Mouse (Mus musculus) megakaryocyte, embryonic 14.5 days (primary cell): ENCODE results near the gene Muc2. TPM values are rescaled to one million over a fixed set of nuclear protein-coding genes. Genes with fewer than 3 reads are reported as not detected.
"Not testable (repeated sequence)": the region's sequence is repeated elsewhere in the genome, so short reads cannot be mapped to it uniquely, and the experiment has no call there.

Experiments used
- H3K27me3 ChIP-seq: replicated peaks from 2 replicates; pipeline ENCODE3; 2012; ENCODE audit warnings: inconsistent platforms
- H3K36me3 ChIP-seq: replicated peaks from 2 replicates; pipeline ENCODE3; 2012; ENCODE audit warnings: low read length, inconsistent platforms, mixed read lengths
- H3K4me1 ChIP-seq: 2 replicates; pipeline ENCODE4 v1.6.1; 2012; ENCODE audit warnings: inconsistent platforms
- H3K4me3 ChIP-seq: replicated peaks from 2 replicates; pipeline ENCODE3; 2012; ENCODE audit warnings: moderate library complexity, mild to moderate bottlenecking, inconsistent platforms
- H3K9me3 ChIP-seq: 2 replicates; pipeline ENCODE4 v1.6.1; 2012; ENCODE audit warnings: inconsistent platforms
- FLI1 ChIP-seq: IDR thresholded peaks from 2 replicates; pipeline ENCODE4 v1.6.1; 2012; ENCODE audit warnings: low read length, inconsistent platforms, mixed read lengths
- GATA1 ChIP-seq: IDR thresholded peaks from 3 replicates; pipeline ENCODE4 v1.6.1; 2012; ENCODE audit warnings: mixed read lengths, low read length, inconsistent platforms, borderline replicate concordance
- polyA plus RNA-seq: library from polyadenylated mRNA; stranded (reverse); fragments of >175 nt; gene quantifications from 2 replicates; pipeline ENCODE4 v1.2.3, GENCODE M21; 2012; ENCODE audit warnings: low replicate concordance; ENCODE audit not compliant: insufficient read depth

The Muc2 gene
- polyA plus RNA-seq, result 0.10 and 1.1 TPM in 2 replicates

GRCm38 (mm10) chr7:141690040-141690439, at the start of gene Muc2:
Gene Muc2, plus strand, starts transcription at chr7:141690340.
- Histone ChIP-seq H3K36me3 (no peaks in the 10 kb centered on the region), H3K4me3 (no peak within 1 kb of the TSS), H3K9me3 (peaks cover 7% of the 10 kb centered on the region), H3K27me3 (peaks cover 93% of the 10 kb centered on the region), H3K4me1 (peaks cover 5% of the 10 kb centered on the region; the same call in 1 of the 2 replicates)
- TF ChIP-seq FLI1 (no peak), GATA1 (no peak)

GRCm38 (mm10) chr7:141642375-141642774, 47.8 kb upstream of the Muc2 start:
- Histone ChIP-seq H3K27me3 (peaks cover 42% of the 10 kb centered on the region), H3K36me3 (peaks cover 43% of the 10 kb centered on the region), H3K9me3 (no peaks in the 10 kb centered on the region), H3K4me3 (no peak overlapping the region), H3K4me1 (peaks cover 41% of the 10 kb centered on the region)
- TF ChIP-seq FLI1 (no peak), GATA1 (no peak)

DNA sequence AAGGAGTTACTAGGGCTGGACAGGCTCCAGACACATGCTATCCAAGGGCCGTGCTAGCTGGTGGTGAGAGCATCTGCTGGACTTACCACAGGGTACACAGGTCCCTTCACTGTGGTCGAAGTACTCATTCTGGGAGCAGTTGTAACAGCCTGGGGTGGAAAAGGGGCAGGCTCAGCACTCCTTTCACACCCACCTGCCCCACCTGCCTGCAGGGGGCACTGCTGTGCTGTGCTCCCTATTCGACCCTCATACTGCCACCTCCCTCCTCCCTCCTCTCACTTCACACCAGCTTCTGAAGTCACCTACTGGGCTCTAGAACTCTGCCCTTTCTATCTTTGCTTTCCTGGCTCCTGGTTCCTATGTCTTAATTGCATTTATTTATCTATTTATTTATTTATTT, 47.0 kb upstream of the Muc2 start:
- peaks cover 49% of the 10 kb centered on the region for H3K27me3 ChIP-seq
- H3K36me3 ChIP-seq, result peaks cover 43% of the 10 kb centered on the region
- TF ChIP-seq FLI1 (no peak), GATA1 (no peak)
- H3K9me3 ChIP-seq, result no peaks in the 10 kb centered on the region
- H3K4me1 ChIP-seq, result peaks cover 45% of the 10 kb centered on the region
- H3K4me3 ChIP-seq, result no peak overlapping the region

GRCm38 (mm10) chr7:141647083-141647482, 43.1 kb upstream of the Muc2 start:
- TF ChIP-seq FLI1 (no peak), GATA1 (no peak)
- peaks cover 44% of the 10 kb centered on the region for H3K36me3 ChIP-seq
- H3K4me3 ChIP-seq, result no peak overlapping the region
- peaks cover 53% of the 10 kb centered on the region for H3K4me1 ChIP-seq
- H3K27me3 ChIP-seq, result peaks cover 77% of the 10 kb centered on the region
- no peaks in the 10 kb centered on the region for H3K9me3 ChIP-seq

GRCm38 (mm10) chr7:141647815-141648214, 42.3 kb upstream of the Muc2 start:
- Histone ChIP-seq H3K9me3 (no peaks in the 10 kb centered on the region), H3K4me1 (peaks cover 50% of the 10 kb centered on the region), H3K36me3 (peaks cover 42% of the 10 kb centered on the region), H3K4me3 (peak overlapping the region; percentile 63), H3K27me3 (peaks cover 73% of the 10 kb centered on the region)
- TF ChIP-seq FLI1, result no peak
- TF ChIP-seq GATA1, result no peak

GRCm38 (mm10) chr7:141652191-141652590, 37.9 kb upstream of the Muc2 start:
- Histone ChIP-seq H3K4me3 (no peak overlapping the region), H3K4me1 (peaks cover 56% of the 10 kb centered on the region), H3K9me3 (no peaks in the 10 kb centered on the region), H3K36me3 (peaks cover 19% of the 10 kb centered on the region), H3K27me3 (peaks cover 45% of the 10 kb centered on the region)
- no peak for TF ChIP-seq GATA1
- TF ChIP-seq FLI1, result no peak

DNA sequence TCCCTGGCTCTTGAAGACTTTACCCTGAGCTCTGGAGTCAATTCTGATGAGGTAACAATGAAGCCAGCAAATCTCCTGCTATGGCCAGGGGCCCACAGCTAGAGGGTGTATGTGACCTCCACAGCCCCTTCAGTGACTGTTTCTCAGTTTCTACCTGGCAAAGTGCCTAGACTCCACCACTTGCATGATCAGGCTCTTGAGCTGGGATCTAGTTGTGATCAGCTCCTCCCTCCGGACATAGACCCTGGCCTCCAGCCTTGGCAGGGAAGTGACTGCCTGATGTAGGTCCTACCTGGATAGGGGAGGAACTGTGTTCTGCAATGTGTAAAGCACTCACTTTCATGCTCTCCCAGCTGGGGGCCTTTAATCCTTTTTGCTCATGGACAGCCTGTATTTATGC, 29.8 kb upstream of the Muc2 start:
- Histone ChIP-seq H3K4me1 (peaks cover 59% of the 10 kb centered on the region), H3K36me3 (no peaks in the 10 kb centered on the region)
- TF ChIP-seq FLI1 (no peak), GATA1 (no peak)

DNA sequence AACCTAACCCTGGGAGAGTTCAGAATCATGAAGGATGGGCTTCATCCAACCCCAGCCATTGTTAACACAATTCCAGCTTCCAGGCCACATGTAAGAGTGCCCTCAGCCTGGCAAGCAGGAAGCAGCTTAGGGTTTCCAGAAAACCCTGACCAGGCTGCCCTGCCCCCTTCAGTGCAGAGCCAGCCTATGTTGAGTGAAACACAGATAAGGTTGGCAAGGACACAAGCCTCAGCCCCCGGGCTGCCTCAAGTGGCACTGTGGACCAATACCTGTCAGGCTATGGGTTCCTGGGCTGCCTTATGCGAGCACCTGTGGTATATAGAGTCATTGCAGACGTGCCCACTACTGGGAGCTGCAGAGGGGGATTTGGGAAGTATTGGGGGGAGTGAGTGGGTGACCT, 28.7 kb upstream of the Muc2 start:
- 0 out of 2 replicates have a peak, but pooled peaks cover 6% of the 10 kb centered on the region for H3K9me3 ChIP-seq
- H3K36me3 ChIP-seq, result no peaks in the 10 kb centered on the region
- peaks cover 21% of the 10 kb centered on the region for H3K27me3 ChIP-seq
- H3K4me3 ChIP-seq, result peak overlapping the region; percentile 17
- peaks cover 54% of the 10 kb centered on the region for H3K4me1 ChIP-seq
- no peak for TF ChIP-seq GATA1
- no peak for TF ChIP-seq FLI1

More for the DNA sequence above, 29.8 kb upstream of the Muc2 start:
- Histone ChIP-seq H3K4me3 (no peak overlapping the region), H3K27me3 (peaks cover 21% of the 10 kb centered on the region), H3K9me3 (0 out of 2 replicates have a peak, but pooled peaks cover 6% of the 10 kb centered on the region)

DNA sequence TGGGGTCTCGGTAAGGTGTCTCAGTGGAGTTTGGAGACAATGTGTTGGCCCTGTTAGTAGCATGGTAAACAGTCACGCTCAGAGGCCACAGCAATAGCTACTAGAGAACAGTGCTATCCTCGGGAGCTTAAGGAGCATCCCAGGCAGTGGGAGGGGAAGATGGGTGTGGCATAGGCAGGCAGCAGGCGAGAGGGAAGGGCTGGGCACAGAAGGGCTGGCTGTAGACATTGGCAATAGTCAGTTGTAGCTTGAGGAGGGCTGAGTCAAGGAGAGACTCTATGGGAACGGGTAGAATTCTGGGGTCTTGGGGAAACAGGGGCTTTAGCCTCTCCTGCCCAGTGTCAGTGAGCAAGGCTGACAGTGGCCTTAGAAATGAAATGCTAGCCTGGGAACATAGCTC, 27.9 kb upstream of the Muc2 start:
- no peaks in the 10 kb centered on the region for H3K36me3 ChIP-seq
- peaks cover 21% of the 10 kb centered on the region for H3K27me3 ChIP-seq
- H3K9me3 ChIP-seq, result 0 out of 2 replicates have a peak, but pooled peaks cover 6% of the 10 kb centered on the region
- H3K4me3 ChIP-seq, result no peak overlapping the region
- TF ChIP-seq GATA1 (no peak), FLI1 (no peak)
- peaks cover 53% of the 10 kb centered on the region for H3K4me1 ChIP-seq

DNA sequence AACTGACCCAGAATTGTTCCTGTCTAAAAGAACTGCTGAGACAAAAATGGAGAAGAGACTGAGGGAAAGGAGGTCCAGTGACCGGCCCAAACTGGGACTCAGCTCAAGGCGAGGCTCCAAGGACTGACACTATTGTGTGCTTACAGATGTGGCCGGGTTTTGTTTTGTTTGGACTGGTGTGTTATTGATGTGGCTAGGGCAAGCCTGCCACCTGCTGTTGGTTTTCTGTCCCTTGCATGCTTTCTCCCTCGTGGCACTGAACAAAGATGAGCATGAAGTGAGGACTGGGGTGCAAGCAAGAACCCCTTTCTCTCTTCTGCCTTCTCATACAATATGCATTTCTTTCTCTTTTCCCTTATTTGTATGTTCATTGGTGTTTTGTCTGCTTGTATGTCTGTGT, 23.9 kb upstream of the Muc2 start:
- no peak overlapping the region for H3K4me3 ChIP-seq
- peaks cover 13% of the 10 kb centered on the region for H3K27me3 ChIP-seq
- no peak for TF ChIP-seq GATA1
- no peak for TF ChIP-seq FLI1
- no peaks in the 10 kb centered on the region for H3K36me3 ChIP-seq
- no peaks in the 10 kb centered on the region for H3K9me3 ChIP-seq
- peaks cover 38% of the 10 kb centered on the region for H3K4me1 ChIP-seq

DNA sequence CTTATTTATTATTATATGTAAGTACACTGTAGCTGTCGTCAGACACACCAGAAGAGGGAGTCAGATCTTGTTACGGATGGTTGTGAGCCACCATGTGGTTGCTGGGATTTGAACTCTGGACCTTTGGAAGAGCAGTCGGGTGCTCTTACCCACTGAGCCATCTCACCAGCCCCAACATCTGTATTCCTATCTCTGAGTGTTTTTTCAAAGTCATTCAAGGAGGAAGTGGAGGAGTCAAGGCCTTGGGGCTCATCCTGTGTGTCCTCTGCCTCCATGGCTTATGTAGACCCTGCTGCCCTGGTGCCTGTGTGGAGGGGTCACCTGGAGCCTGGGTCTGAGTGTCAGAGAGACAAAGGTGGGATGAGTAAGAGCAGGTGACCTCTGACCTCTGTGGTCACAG, 21.0 kb upstream of the Muc2 start:
- peaks cover 19% of the 10 kb centered on the region for H3K4me1 ChIP-seq
- H3K36me3 ChIP-seq, H3K4me3 ChIP-seq, H3K9me3 ChIP-seq: not testable (repeated sequence)
- H3K27me3 ChIP-seq, result peaks cover 32% of the 10 kb centered on the region
